Mouse (Mus musculus) embryo, embryonic 9.5 days (tissue): ENCODE results near the gene C1qa.

Source experiments
- DNase-seq: peaks from one replicate; pipeline ENCODE4 v3.0.0-alpha.2; 2017; ENCODE audit errors: extremely low spot score

C1qa gene

GRCm38 (mm10) chr4:136899154-136899553 is 551 bp upstream of the C1qa start:
- no peak for DNase-seq

- DNase-seq: no peak
Measured at GRCm38 (mm10) chr4:136898084-136898598, 462 bp downstream of the C1qa start.

GRCm38 (mm10) chr4:136896461-136896860 is 2.1 kb downstream of the C1qa start:
- DNase-seq: no peak

DNA sequence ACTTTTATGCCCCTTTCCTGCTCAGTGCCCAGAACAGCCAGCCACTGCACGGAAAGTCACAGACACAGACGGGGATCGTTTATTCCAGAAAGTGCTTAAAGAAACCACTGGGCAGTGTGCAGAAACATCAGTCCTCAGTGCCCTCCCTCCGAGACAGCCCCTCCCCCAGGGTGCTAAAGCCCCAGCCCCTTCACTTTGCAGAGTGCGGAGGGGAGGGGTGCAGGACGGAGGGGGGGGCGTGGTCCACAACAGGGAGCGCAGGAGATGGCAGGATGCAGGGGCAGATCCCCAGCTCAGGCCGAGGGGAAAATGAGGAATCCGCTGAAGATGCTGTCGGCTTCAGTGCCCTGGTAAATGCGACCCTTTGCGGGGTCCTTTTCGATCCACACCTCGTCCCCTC is 2.7 kb downstream of the C1qa start:
- no peak for DNase-seq

GRCm38 (mm10) chr4:136894821-136895220 is 3.8 kb downstream of the C1qa start:
- DNase-seq: no peak

DNA sequence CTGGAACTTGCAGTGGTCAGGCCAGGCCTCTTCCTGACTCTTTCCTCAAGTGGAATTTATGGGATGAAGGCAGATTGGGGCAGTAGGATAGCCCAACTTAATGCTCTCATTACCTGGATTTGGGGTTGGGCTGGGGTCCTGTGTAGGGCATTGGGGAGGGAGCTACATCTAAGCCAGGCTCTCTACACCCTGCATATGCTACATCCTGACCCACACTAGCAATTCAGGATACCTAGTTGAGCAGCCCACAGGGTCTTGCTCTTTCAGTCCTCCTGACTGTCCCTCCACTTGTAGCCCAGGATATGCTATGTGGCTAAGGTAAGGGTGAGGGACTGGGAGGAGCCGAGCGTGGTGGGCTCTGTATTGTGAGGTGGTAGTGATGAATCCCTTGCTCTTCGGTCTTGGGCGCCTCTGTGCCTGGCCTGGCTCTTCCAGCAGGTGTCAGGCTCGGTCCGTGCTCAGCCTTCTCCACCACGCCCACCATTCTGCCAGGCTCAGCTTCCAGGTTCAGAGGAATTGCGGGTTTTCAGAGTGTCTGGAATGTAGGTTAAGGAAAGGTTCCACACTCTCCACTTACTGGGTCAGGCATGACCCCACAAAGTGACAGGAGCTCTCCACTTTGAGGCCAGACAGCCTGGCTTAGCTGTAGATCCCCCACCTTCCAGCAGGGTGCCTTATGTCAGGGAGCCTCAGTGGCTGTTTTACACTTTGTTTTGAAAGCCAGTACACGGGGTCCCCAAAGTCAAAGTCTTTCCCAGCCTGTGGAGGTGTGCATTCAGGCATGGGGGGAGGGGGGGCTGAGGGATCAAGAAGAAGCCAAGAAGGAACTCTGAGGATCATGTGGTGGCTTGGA is 4.7 kb downstream of the C1qa start:
- DNase-seq: peak; percentile 68

GRCm38 (mm10) chr4:136892811-136893210 is 5.8 kb downstream of the C1qa start, which contains the start of gene C1qc:
TSS of gene C1qc (minus strand) at chr4:136893065.
- no peak for DNase-seq

DNA sequence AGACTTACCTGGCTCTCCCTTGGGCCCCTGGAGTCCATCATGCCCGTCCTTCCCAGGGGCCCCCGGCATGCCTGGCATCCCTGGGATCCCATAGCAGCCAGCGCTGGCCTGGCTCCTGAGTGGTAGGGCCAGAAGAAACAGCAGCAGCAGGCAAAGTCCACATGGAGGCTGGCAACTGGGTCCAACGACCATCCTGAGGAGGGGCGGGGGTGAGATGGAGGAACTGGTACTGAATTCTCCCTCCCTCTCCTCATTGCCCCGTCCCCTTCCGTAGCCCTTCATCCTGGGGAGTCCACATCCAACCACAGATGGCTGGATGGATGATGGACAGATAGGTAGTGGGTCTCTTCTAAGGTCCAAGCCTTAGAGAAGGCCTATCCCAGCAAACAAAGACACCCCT is 6.2 kb downstream of the C1qa start:
- DNase-seq: no peak

DNA sequence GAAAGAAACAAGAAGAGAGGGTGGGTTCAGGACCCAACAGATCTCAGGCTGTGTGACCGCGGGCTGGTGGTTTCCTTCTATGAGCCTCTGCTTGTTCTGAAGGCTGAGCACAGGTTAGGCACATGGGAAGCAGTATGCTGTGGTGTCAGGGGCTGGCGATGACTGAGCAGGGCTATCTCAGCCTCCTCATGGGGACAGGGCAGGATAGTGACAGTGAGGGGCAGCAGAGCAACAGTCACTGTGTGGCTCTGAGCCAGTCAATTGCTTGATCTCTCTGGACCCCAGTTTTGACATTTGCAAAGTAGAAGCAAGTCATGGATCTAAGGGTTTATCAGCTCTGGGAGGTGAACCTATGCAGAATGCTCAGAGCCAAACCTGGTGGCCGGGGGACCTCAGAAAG is 7.5 kb downstream of the C1qa start:
- DNase-seq: no peak

GRCm38 (mm10) chr4:136889981-136890380 is 8.6 kb downstream of the C1qa start:
- DNase-seq: no peak

DNA sequence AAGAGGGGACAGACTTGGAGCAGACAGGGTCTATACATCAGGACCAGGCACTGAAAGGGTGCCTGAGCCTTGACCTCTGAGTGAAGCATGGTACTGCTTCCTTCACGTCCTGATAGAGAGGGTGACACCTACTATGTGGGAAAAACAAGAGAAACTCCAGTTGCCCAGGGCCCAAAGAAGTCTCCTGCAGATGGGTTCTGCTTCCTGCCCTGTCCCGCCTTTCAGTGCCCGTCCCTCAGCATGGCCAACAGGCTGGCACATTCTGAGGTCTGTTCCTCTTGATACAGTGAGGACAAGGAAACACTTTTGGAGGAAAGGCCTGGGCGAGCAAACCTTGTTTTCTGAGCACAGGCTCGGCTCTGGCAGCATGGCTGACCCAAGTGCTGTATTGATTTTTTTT is 10.9 kb downstream of the C1qa start:
- DNase-seq: no peak

- no peak for DNase-seq
Measured at GRCm38 (mm10) chr4:136886101-136886500, 12.5 kb downstream of the C1qa start, which contains the start of gene C1qb. TSS of gene C1qb (minus strand) at chr4:136886187.

DNA sequence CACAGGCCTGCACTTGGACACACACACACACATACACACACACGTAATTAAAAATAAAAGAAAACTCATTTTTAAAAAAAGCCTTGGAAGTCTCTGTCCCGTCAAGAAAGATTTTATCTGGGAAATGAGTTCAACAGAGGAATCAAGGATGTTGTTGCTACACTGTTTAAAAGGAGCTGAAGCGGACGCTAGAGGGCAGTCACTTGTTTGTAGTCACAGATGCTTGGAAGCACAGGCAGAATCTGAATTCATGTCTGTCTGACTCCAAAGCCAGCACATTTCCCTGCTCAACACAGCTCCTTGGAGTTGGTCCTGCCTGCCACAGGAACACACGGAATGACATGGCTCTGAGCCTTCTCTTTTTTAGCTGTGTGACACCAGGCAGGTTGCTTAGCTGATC is 20.0 kb downstream of the C1qa start:
- DNase-seq: no peak

- no peak for DNase-seq
Measured at GRCm38 (mm10) chr4:136878171-136878570, 20.4 kb downstream of the C1qa start.

- peak; percentile 58 for DNase-seq
Measured at GRCm38 (mm10) chr4:136876971-136877370, 21.6 kb downstream of the C1qa start.

DNA sequence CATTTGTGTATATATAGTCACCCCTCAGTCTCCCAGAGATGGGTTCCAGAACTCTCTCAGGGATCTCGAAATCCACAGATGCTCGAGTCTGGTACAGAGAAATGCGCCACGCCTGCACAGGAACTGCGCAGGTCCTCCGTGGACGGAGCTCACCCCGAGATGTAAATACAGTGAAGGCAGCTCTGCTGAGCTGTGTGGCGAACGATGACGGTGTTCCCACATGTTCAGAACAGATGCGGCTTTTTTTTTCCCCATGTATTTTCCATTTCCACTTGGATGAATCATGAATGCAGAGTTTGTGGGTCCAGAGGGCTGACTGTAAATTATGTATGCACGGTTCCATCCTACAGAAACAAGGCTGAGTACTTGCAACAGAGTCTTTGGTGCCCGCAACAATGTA is 23.6 kb downstream of the C1qa start:
- DNase-seq: no peak

- DNase-seq: no peak
Measured at GRCm38 (mm10) chr4:136868371-136868770, 30.2 kb downstream of the C1qa start.

DNA sequence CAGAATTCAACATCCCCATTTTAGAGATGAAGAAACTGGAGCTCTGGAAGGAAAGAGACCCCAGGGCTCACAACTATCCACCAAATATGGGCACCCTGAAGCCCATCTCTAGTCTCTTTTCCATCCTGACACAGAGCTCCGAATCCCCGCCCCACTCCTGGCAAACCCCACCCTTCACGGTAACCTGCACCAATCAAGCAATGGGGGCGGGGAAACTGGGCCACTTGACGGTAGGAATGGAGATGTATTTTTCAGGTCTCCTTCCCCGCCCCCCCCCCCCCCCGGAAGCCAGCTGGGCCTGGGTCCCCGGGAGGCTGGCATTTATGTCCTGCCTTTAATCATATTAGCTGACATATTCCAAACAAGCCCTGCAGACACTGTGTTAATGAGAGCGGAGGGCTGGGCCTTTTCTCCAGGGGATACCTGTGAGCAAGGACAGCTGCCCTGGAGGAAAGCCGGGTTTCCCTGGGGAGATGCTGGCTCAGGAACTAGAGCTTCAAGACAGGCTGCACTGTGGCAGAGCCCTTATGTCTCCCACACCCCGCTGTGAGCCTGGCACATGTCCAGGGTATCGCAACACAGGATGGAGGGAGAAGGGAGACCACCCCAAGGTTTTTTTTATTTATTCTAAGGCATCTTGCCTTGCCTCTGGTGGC is 30.8 kb downstream of the C1qa start:
- peak; percentile 36 for DNase-seq

GRCm38 (mm10) chr4:136865531-136865930 is 33.1 kb downstream of the C1qa start:
- DNase-seq: no peak

- peak; percentile 87 for DNase-seq
Measured at GRCm38 (mm10) chr4:136864751-136865470, 33.7 kb downstream of the C1qa start.

GRCm38 (mm10) chr4:136863517-136863916 is 35.1 kb downstream of the C1qa start:
- DNase-seq: no peak

DNA sequence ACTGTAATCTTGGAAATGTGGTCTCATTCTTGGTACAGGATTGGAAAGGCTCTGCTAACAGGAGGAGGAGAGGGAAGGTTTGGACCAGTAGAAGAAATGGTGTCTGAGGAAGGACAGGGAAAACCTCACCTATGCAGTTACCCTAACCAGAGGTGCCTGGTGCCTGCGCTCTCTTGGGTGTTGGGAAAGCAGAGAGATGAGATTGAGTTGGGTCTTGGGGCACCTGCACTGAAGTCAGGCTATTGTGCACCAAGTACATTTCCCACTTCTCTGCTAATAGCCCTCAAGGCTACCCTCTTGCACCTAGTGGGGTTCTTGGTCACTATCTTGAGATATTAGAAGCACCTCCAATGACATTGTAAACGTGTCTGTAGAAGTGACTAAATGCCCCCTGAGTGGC is 36.2 kb downstream of the C1qa start:
- no peak for DNase-seq
